Mouse (Mus musculus) frontal cortex, postnatal 10 days (tissue): ENCODE results near the gene Rps29.

Source experiments
- DNase-seq, 2 experiments: peaks; one replicate each; pipeline ENCODE4 v3.0.0; 2022; ENCODE audit warnings: low spot score in 2 of 2, mixed read lengths in 1 of 2

Gene Rps29

GRCm38 (mm10) chr12:69130486-69130885 lies 28.5 kb downstream of the Rps29 start:
- no peak for DNase-seq

DNA sequence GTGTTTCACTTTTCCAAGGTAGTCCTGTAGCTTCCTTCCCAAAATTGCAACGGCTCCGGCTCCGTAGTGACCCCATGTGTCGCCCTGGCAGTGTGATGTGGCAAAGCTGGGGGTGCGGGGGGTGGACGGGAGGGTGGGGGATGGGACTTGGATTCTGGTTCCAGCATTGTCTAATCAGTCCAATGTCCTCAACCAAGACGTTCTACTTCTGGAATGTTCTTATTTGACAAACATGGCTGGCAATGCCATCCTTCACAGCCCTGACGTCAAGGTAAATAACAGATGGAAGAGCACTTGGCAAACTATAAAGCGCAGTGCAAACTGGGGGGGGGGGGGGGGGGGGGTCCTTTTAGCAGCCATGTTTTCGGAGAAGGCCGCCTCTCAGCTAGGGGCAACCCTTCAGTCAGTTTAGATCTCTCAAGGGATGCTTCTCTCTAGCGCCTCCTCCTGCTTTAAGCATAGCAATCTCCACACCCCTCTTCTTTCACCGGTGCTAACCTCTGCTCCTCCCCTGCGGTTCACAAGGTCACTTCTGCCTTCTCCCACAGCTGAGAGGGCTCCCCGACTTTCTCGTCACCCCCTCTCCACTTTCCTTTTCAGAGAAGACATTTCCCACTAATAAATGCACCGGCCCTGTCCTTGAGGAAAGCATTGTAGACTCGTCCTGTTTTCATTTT lies 29.2 kb downstream of the Rps29 start:
- no peak for DNase-seq

GRCm38 (mm10) chr12:69127626-69128025 lies 31.4 kb downstream of the Rps29 start:
- no peak for DNase-seq

- DNase-seq = no peak
Observed at GRCm38 (mm10) chr12:69127170-69127569, 31.8 kb downstream of the Rps29 start.

DNA sequence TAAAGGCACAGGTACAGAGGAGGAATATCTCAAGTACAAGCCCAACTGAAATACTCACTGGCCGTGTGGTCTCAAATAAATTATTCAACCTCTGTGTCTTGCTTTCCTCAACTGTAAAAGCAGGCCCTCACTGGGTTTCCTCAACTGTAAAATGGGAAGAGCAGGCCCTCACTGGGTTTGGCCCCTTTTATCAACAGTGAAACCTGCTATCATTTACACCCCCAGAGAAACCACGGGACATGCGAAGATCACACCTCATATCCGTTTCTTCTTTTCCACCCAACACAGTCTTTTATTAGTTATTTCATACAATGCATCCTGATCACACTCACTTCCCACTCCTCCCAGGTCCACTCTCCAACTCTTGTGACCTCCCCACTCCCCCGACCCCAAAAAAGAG lies 33.9 kb downstream of the Rps29 start:
- DNase-seq = no peak

- no peak for DNase-seq
Observed at GRCm38 (mm10) chr12:69122801-69123200, 36.2 kb downstream of the Rps29 start.

DNA sequence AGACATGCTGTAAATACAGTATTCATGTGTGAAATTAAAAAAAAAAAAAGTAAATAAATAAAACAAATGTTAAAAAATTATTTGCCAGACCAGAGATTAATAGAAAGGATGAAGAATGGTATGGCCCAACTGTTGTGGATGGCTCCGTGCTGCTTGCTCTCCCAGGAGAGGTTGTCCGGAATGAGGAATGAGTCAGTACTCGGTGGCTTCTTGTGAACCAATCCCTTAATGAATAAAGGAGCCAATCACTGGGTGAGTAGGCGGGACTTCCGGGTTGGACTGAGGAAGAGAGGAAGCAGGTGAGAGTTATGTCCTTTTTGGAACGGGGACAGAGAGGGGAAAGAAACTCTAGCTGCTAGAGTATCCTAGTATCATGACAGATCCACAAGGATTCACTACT lies 39.1 kb downstream of the Rps29 start:
- no peak for DNase-seq
